Mouse (Mus musculus) midbrain, embryonic 16.5 days (tissue): Measurements from ENCODE around the gene Tef. TPM values are rescaled to one million over a fixed set of nuclear protein-coding genes. Genes with fewer than 3 reads are reported as not detected.

ENCODE experiments used
- ATAC-seq: fragments of 200-750 bp; cut with Nextera tagmentation; 2 replicates; pipeline ENCODE4 v1.8.0; 2017; ENCODE audit warnings: moderate TSS enrichment
- H3K27ac ChIP-seq: fragments of 300-500 bp; sonication (generic); 2 replicates; pipeline ENCODE4 v1.5.1; 2014; ENCODE audit warnings: mild to moderate bottlenecking, low read length, mixed read lengths
- H3K27me3 ChIP-seq: fragments of 300-500 bp; sonication (generic); 2 replicates; pipeline ENCODE4 v1.6.1; 2014; ENCODE audit warnings: low read depth, low read length, mixed read lengths; ENCODE audit not compliant: control insufficient read depth, insufficient read depth
- H3K36me3 ChIP-seq: fragments of 300-500 bp; sonication (generic); 2 replicates; pipeline ENCODE4 v1.6.1; 2014; ENCODE audit warnings: mild to moderate bottlenecking, low read length, moderate library complexity, mixed read lengths; ENCODE audit not compliant: control insufficient read depth, insufficient read depth
- H3K4me1 ChIP-seq: fragments of 300-500 bp; sonication (generic); 2 replicates; pipeline ENCODE4 v1.6.1; 2014; ENCODE audit warnings: mild to moderate bottlenecking, low read length, mixed read lengths; ENCODE audit not compliant: control insufficient read depth, insufficient read depth
- H3K4me2 ChIP-seq: fragments of 300-500 bp; sonication (generic); 2 replicates; pipeline ENCODE4 v1.6.1; 2014; ENCODE audit warnings: mild to moderate bottlenecking, low read length, mixed read lengths
- H3K4me3 ChIP-seq: fragments of 300-500 bp; sonication (generic); 2 replicates; pipeline ENCODE4 v1.5.1; 2014; ENCODE audit warnings: low read depth, mild to moderate bottlenecking, low read length, moderate library complexity, mixed read lengths
- H3K9ac ChIP-seq: fragments of 300-500 bp; sonication (generic); 2 replicates; pipeline ENCODE4 v1.6.1; 2014; ENCODE audit warnings: low read depth, low read length, mixed read lengths
- H3K9me3 ChIP-seq: fragments of 300-500 bp; sonication (generic); replicated peaks from 2 replicates; pipeline ENCODE4 v1.6.1; 2014; ENCODE audit warnings: mild to moderate bottlenecking, low read length, mixed read lengths; ENCODE audit not compliant: control insufficient read depth, poor library complexity, severe bottlenecking
- WGBS: fragments of 180-500 bp; shearing (Covaris S2); extraction: QIAGEN DNeasy Blood & Tissue Kit; methylation state at CpG from one replicate; pipeline ENCODE4 v1.1.7; 2014; 5-methylcytosine and 5-hydroxymethylcytosine counted together
- polyA plus RNA-seq: library from polyadenylated mRNA; unstranded; fragments of >200 nt; fragmentation: Nextera tagmentation; extraction: Ambion mirVana; gene quantifications from 2 replicates; pipeline ENCODE4 v1.2.1, GENCODE M21; 2015

Tef gene
- polyA plus RNA-seq, 1 experiment from 2014 or later, result 22.7 TPM

DNA sequence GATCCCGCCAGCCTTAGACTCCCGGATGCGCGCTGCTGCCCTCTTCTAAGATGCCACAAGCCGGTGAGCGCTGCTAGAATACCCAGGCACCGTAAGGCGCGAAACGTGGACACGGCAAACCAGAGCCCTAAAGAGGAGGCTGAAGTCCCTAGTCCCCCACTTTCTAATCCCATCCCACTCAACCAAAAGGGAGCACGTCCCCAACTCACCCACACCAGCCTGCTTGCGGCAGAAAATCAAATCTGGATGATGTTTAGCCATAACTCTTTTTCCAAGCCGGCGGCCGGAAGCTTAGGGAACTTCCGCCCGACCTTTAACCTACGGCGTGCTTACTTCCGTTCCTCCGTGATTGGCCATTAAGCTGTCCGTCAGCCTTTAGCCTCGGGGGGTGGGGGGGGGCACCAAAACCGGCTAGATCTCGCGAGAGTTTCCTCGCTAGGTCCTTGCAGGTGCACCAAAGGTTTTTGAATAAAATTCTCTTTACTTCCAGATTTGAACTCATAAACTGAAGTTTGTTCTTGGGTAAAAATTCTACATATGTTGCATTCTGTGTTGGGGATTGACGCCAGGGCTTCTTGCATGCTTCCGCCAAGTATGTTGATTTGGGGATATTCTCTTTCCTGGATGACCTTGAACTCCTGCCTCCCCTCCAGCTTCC lies 69.5 kb downstream of the Tef start, which contains the start of gene Phf5a:
Gene Phf5a (minus strand): TSS at position 308 of the 658 bp plus-strand sequence.
- H3K9ac ChIP-seq, result peak within 1 kb of the TSS; percentile 83
- H3K4me2 ChIP-seq, result peak within 1 kb of the TSS; percentile 86
- WGBS, result under 1% methylated on average over 30 of the region's 30 CpGs
- H3K36me3 ChIP-seq, result peaks cover 25% of the 10 kb centered on the region
- no peaks in the 10 kb centered on the region for H3K27me3 ChIP-seq
- peak; percentile 86 for ATAC-seq
- peak within 1 kb of the TSS; percentile 94 for H3K27ac ChIP-seq
- no peaks in the 10 kb centered on the region for H3K9me3 ChIP-seq
- H3K4me3 ChIP-seq, result peak within 1 kb of the TSS; percentile 74
- peaks cover 25% of the 10 kb centered on the region for H3K4me1 ChIP-seq

DNA sequence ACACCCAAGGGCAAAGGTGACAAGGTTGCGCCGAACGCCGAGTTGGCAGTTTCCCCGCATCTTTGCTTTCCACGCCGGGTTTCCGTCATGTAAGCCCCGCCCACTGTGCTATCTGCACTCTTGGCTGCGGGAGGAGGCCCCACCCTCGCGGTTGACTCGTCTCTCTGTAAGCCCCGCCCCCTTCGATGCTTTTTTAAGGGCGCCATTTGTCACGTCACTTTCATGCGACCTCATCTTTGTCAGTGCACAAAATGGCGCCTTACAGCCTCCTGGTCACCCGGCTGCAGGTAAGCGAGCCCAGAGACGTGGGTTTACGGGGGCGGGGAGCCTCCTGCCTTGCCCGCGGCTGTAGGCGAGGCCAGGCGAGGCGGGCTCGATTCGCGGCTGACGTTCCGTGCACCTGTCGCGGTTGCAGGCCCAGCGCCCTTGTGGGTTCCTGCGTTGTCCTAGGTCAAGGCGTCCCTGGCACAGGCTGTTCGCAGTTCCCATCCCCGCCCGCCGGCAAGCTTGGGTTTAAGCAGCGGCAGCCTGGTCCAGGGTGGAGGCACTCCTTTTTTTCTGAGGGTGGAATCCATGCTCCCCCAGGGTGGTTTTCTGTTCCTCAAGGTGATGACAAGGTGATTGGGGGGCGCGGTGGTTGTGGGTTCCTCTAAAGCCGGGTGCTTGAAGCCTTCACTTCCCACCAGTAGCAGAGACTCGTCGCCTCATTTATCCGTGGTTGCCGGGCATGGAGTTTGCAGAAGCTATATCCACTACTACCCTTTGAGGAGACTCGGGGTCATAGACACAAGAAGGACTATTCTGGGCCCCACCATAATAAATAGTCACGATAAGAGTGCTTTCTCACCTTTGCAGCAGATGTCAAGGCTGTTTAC lies 70.3 kb downstream of the Tef start, which contains the start of gene Aco2:
Gene Aco2 (plus strand): TSS at position 48 of the 875 bp plus-strand sequence.
- WGBS, result under 1% methylated on average over 53 of the region's 53 CpGs
- Histone ChIP-seq H3K4me3 (peak within 1 kb of the TSS; percentile 74), H3K9me3 (no peaks in the 10 kb centered on the region), H3K36me3 (peaks cover 20% of the 10 kb centered on the region), H3K9ac (peak within 1 kb of the TSS; percentile 83), H3K4me2 (peak within 1 kb of the TSS; percentile 86), H3K27me3 (no peaks in the 10 kb centered on the region), H3K27ac (peak within 1 kb of the TSS; percentile 94), H3K4me1 (peaks cover 25% of the 10 kb centered on the region)
- peak; percentile 81 for ATAC-seq

Other genes with a start within 250 kb of the Tef start
- 18.9 and 21.2 TPM in 2 replicates for gene Ep300, start 217.1 kb upstream of the Tef start, polyA plus RNA-seq
- gene L3mbtl2, start 138.5 kb upstream of the Tef start, polyA plus RNA-seq, result 31.9 and 32.8 TPM in 2 replicates
- 41.4 and 42.5 TPM in 2 replicates for gene Chadl, start 105.1 kb upstream of the Tef start, polyA plus RNA-seq
- gene Zc3h7b, start 57.4 kb upstream of the Tef start, polyA plus RNA-seq, result 53.1 and 54.2 TPM in 2 replicates
- gene Rangap1, start 56.9 kb upstream of the Tef start, polyA plus RNA-seq, result 157 and 161 TPM in 2 replicates
- gene Tob2, start 56.4 kb downstream of the Tef start, polyA plus RNA-seq, result 15.6 and 17.1 TPM in 2 replicates
- gene Phf5a, start 69.5 kb downstream of the Tef start, polyA plus RNA-seq, result 107 and 117 TPM in 2 replicates
- 252 and 272 TPM in 2 replicates for gene Aco2, start 69.9 kb downstream of the Tef start, polyA plus RNA-seq
- gene Polr3h, start 123.8 kb downstream of the Tef start, polyA plus RNA-seq, result 74.3 and 77.2 TPM in 2 replicates
- 241 and 293 TPM in 2 replicates for gene Csdc2, start 134.3 kb downstream of the Tef start, polyA plus RNA-seq
- gene Pmm1, start 158.5 kb downstream of the Tef start, polyA plus RNA-seq, result 81.4 and 107 TPM in 2 replicates
- not detected in 2 replicates for gene 1700029P11Rik, start 178.1 kb downstream of the Tef start, polyA plus RNA-seq
- gene Xrcc6, start 185.4 kb downstream of the Tef start, polyA plus RNA-seq, result 36.5 and 37.3 TPM in 2 replicates
- gene Desi1, start 231.4 kb downstream of the Tef start, polyA plus RNA-seq, result 46.4 and 47.2 TPM in 2 replicates
- gene Snu13, start 245.2 kb downstream of the Tef start, polyA plus RNA-seq, result 217 and 249 TPM in 2 replicates